Mouse (Mus musculus) myocyte (in vitro differentiated cells): ENCODE measurements at regions not wholly inside any gene's neighbourhood (a gene's known extent, or its start where the extent isn't known, plus 50 kb on each side); places are given as distances from the start of the nearest gene placed in this dataset.

ENCODE experiments used
- E2F4 ChIP-seq: IDR thresholded peaks from one replicate; pipeline ENCODE4 v1.6.1; 2011; ENCODE audit warnings: mild to moderate bottlenecking, control low read depth, moderate library complexity; ENCODE audit not compliant: insufficient read depth
- POLR2A ChIP-seq: IDR thresholded peaks from one replicate; pipeline ENCODE4 v1.6.1; 2011; ENCODE audit warnings: low read depth, mild to moderate bottlenecking, control low read depth, moderate library complexity; ENCODE audit not compliant: insufficient read length
- REST ChIP-seq: IDR thresholded peaks from one replicate; pipeline ENCODE4 v1.6.1; 2011; ENCODE audit warnings: mild to moderate bottlenecking, control low read depth, moderate library complexity; ENCODE audit not compliant: insufficient read depth, insufficient read length
- TCF12 ChIP-seq: IDR thresholded peaks from one replicate; pipeline ENCODE4 v1.6.1; 2011; ENCODE audit warnings: mild to moderate bottlenecking, control low read depth; ENCODE audit not compliant: poor library complexity, insufficient read depth, severe bottlenecking
- USF1 ChIP-seq: IDR thresholded peaks from one replicate; pipeline ENCODE4 v1.6.1; 2011; ENCODE audit warnings: low read depth, mild to moderate bottlenecking, control low read depth, moderate library complexity

- no peak for TF ChIP-seq E2F4
- no peak for TF ChIP-seq USF1
- no peak for TF ChIP-seq TCF12
- no peak for TF ChIP-seq REST
- no peak for TF ChIP-seq POLR2A
These were observed 64.5 kb downstream of the Rgs2 start for GRCm38 (mm10) chr1:143939511-143939910.
